Mouse (Mus musculus) heart, embryonic 12.5 days (tissue): ENCODE measurements around the gene Abhd16b. TPM values are rescaled to one million over a fixed set of nuclear protein-coding genes. Genes with fewer than 3 reads are reported as not detected.
A peak's percentile ranks its signal among the peaks of the same experiment; 100 is the strongest.
"Not testable (repeated sequence)": the region's sequence is repeated elsewhere in the genome, so short reads cannot be mapped to it uniquely, and the experiment has no call there.

Source experiments
- ATAC-seq: fragments of 200-750 bp; cut with Nextera tagmentation; 2 replicates; pipeline ENCODE4 v1.8.0; 2017; ENCODE audit warnings: moderate TSS enrichment, moderate library complexity; ENCODE audit not compliant: insufficient number of reproducible peaks, low FRiP score
- H3K27ac ChIP-seq: fragments of 300-500 bp; sonication (generic); 2 replicates; pipeline ENCODE4 v1.5.1; 2016; ENCODE audit warnings: mild to moderate bottlenecking, moderate library complexity; ENCODE audit not compliant: poor library complexity, severe bottlenecking
- H3K27me3 ChIP-seq: fragments of 300-500 bp; sonication (generic); replicated peaks from 2 replicates; pipeline ENCODE4 v1.6.1; 2016; ENCODE audit warnings: mild to moderate bottlenecking, moderate library complexity
- H3K36me3 ChIP-seq: fragments of 300-500 bp; sonication (generic); 2 replicates; pipeline ENCODE4 v1.6.1; 2016; ENCODE audit warnings: mild to moderate bottlenecking, moderate library complexity
- H3K4me1 ChIP-seq: fragments of 300-500 bp; sonication (generic); replicated peaks from 2 replicates; pipeline ENCODE4 v1.6.1; 2016; ENCODE audit warnings: mild to moderate bottlenecking
- H3K4me2 ChIP-seq: fragments of 300-500 bp; sonication (generic); 2 replicates; pipeline ENCODE4 v1.6.1; 2016; ENCODE audit warnings: mild to moderate bottlenecking, moderate library complexity
- H3K4me3 ChIP-seq: fragments of 300-500 bp; sonication (generic); 2 replicates; pipeline ENCODE4 v1.5.1; 2016; ENCODE audit warnings: mild to moderate bottlenecking
- H3K9ac ChIP-seq: fragments of 300-500 bp; sonication (generic); 2 replicates; pipeline ENCODE4 v1.6.1; 2016; ENCODE audit warnings: mild to moderate bottlenecking, moderate library complexity
- H3K9me3 ChIP-seq: fragments of 300-500 bp; sonication (generic); replicated peaks from 2 replicates; pipeline ENCODE4 v1.6.1; 2016; ENCODE audit warnings: mild to moderate bottlenecking, moderate library complexity
- WGBS: fragments of 180-500 bp; shearing (Covaris S2); methylation state at CpG from one replicate; pipeline ENCODE4 v1.1.7; 2016; 5-methylcytosine and 5-hydroxymethylcytosine counted together
- polyA plus RNA-seq: library from polyadenylated mRNA; unstranded; fragments of >200 nt; fragmentation: Nextera tagmentation; extraction: Ambion mirVana; gene quantifications from 2 replicates; pipeline ENCODE4 v1.2.1, GENCODE M21; 2016

The Abhd16b gene
- polyA plus RNA-seq, 1 experiment from 2014 or later: not detected

GRCm38 (mm10) chr2:181487338-181488277 is 5.4 kb upstream of the Abhd16b start:
- peak overlapping the region; percentile 70 for H3K27ac ChIP-seq
- peak overlapping the region; percentile 34; the same call in 1 of the 2 replicates for H3K9ac ChIP-seq
- ATAC-seq: peak; percentile 68; the same call in 1 of the 2 replicates
- H3K4me3 ChIP-seq: no peak overlapping the region
- no peaks in the 10 kb centered on the region for H3K9me3 ChIP-seq
- H3K4me2 ChIP-seq: no peak overlapping the region
- H3K27me3 ChIP-seq: no peaks in the 10 kb centered on the region
- H3K4me1 ChIP-seq: peaks cover 22% of the 10 kb centered on the region
- WGBS: 15% methylated on average over 5 of the region's 5 CpGs
- H3K36me3 ChIP-seq: no peaks in the 10 kb centered on the region

GRCm38 (mm10) chr2:181491432-181492205 is 1.4 kb upstream of the Abhd16b start:
- H3K9me3 ChIP-seq: no peaks in the 10 kb centered on the region
- 23% methylated on average over 7 of the region's 7 CpGs for WGBS
- peaks cover 17% of the 10 kb centered on the region for H3K4me1 ChIP-seq
- ATAC-seq: no peak
- no peaks in the 10 kb centered on the region for H3K27me3 ChIP-seq
- H3K27ac ChIP-seq: no peak overlapping the region
- no peak overlapping the region for H3K9ac ChIP-seq
- H3K4me2 ChIP-seq: no peak overlapping the region
- no peak overlapping the region for H3K4me3 ChIP-seq
- H3K36me3 ChIP-seq: no peaks in the 10 kb centered on the region

- H3K4me1 ChIP-seq: peaks cover 12% of the 10 kb centered on the region
- H3K4me2 ChIP-seq: no peak overlapping the region
- no peaks in the 10 kb centered on the region for H3K27me3 ChIP-seq
- H3K9ac ChIP-seq: no peak overlapping the region
- H3K4me3 ChIP-seq: no peak overlapping the region
- H3K36me3 ChIP-seq: no peaks in the 10 kb centered on the region
- no peaks in the 10 kb centered on the region for H3K9me3 ChIP-seq
- H3K27ac ChIP-seq: no peak overlapping the region
- no peak for ATAC-seq
- 46% methylated on average over 3 of the region's 3 CpGs for WGBS
Observed at GRCm38 (mm10) chr2:181492206-181492605, 800 bp upstream of the Abhd16b start.

GRCm38 (mm10) chr2:181494266-181494945 is 1.4 kb downstream of the Abhd16b start:
- WGBS: 71% methylated on average over 26 of the region's 26 CpGs
- no peak overlapping the region for H3K4me3 ChIP-seq

GRCm38 (mm10) chr2:181495845-181496244 is 2.8 kb downstream of the Abhd16b start:
- not testable (repeated sequence) for H3K9ac ChIP-seq, ATAC-seq, H3K27ac ChIP-seq, H3K27me3 ChIP-seq, H3K9me3 ChIP-seq, H3K4me3 ChIP-seq
- Histone ChIP-seq H3K36me3 (peaks cover 16% of the 10 kb centered on the region), H3K4me2 (peak overlapping the region; percentile 89), H3K4me1 (peaks cover 12% of the 10 kb centered on the region)
- WGBS: 64% methylated on average over 8 of the region's 8 CpGs

More at GRCm38 (mm10) chr2:181494266-181494945, 1.4 kb downstream of the Abhd16b start:
- H3K4me1 ChIP-seq: peaks cover 12% of the 10 kb centered on the region
- H3K4me2 ChIP-seq: no peak overlapping the region
- peaks cover 4% of the 10 kb centered on the region for H3K36me3 ChIP-seq
- no peak for ATAC-seq
- no peaks in the 10 kb centered on the region for H3K27me3 ChIP-seq
- H3K9me3 ChIP-seq: no peaks in the 10 kb centered on the region
- H3K27ac ChIP-seq: no peak overlapping the region
- H3K9ac ChIP-seq: no peak overlapping the region

- ATAC-seq: peak; percentile 66
- Histone ChIP-seq H3K4me1 (peaks cover 12% of the 10 kb centered on the region), H3K36me3 (peaks cover 20% of the 10 kb centered on the region), H3K4me3 (peak overlapping the region; percentile 87), H3K9me3 (no peaks in the 10 kb centered on the region), H3K4me2 (peak overlapping the region; percentile 89), H3K27ac (peak overlapping the region; percentile 95), H3K9ac (peak overlapping the region; percentile 71; the same call in 1 of the 2 replicates), H3K27me3 (no peaks in the 10 kb centered on the region)
- whole genome bisulfite sequencing: 16% methylated on average over 8 of the region's 8 CpGs
Observed at GRCm38 (mm10) chr2:181496281-181496680, 3.3 kb downstream of the Abhd16b start.

GRCm38 (mm10) chr2:181496831-181497547 is 4.0 kb downstream of the Abhd16b start, which contains the start of gene Tpd52l2:
Gene Tpd52l2, plus strand, starts transcription at chr2:181497142.
- Histone ChIP-seq H3K36me3 (peaks cover 27% of the 10 kb centered on the region), H3K27ac (peak within 1 kb of the TSS; percentile 95), H3K27me3 (no peaks in the 10 kb centered on the region), H3K9me3 (no peaks in the 10 kb centered on the region), H3K4me2 (peak within 1 kb of the TSS; percentile 89), H3K9ac (peak within 1 kb of the TSS; percentile 90), H3K4me3 (peak within 1 kb of the TSS; percentile 87), H3K4me1 (peaks cover 12% of the 10 kb centered on the region)
- ATAC-seq: peak; percentile 95
- WGBS: under 1% methylated on average over 46 of the region's 46 CpGs

- Histone ChIP-seq H3K9ac (peak overlapping the region; percentile 90), H3K27ac (peak overlapping the region; percentile 95), H3K9me3 (no peaks in the 10 kb centered on the region), H3K4me2 (peak overlapping the region; percentile 89), H3K4me1 (peaks cover 12% of the 10 kb centered on the region), H3K36me3 (peaks cover 32% of the 10 kb centered on the region), H3K27me3 (no peaks in the 10 kb centered on the region), H3K4me3 (peak overlapping the region; percentile 87)
- under 1% methylated on average over 12 of the region's 12 CpGs for WGBS
- ATAC-seq: peak; percentile 87
Observed at GRCm38 (mm10) chr2:181497548-181497875, 4.5 kb downstream of the Abhd16b start.

- Histone ChIP-seq H3K36me3 (peaks cover 43% of the 10 kb centered on the region), H3K27me3 (no peaks in the 10 kb centered on the region), H3K4me1 (peaks cover 12% of the 10 kb centered on the region), H3K27ac (no peak overlapping the region), H3K9me3 (no peaks in the 10 kb centered on the region), H3K9ac (no peak overlapping the region), H3K4me3 (no peak overlapping the region), H3K4me2 (0 out of 2 replicates have a peak overlapping the region, but pooled peaks have one; percentile 89)
- WGBS: 64% methylated on average over 4 of the region's 4 CpGs
- no peak for ATAC-seq
Observed at GRCm38 (mm10) chr2:181498644-181499043, 5.6 kb downstream of the Abhd16b start.

- H3K9me3 ChIP-seq: no peaks in the 10 kb centered on the region
- H3K27ac ChIP-seq: no peak overlapping the region
- no peaks in the 10 kb centered on the region for H3K27me3 ChIP-seq
- no peak overlapping the region for H3K4me3 ChIP-seq
- H3K4me1 ChIP-seq: peaks cover 10% of the 10 kb centered on the region
- ATAC-seq: no peak
- 89% methylated on average over 2 of the region's 2 CpGs for WGBS
- H3K36me3 ChIP-seq: peaks cover 82% of the 10 kb centered on the region
- H3K4me2 ChIP-seq: no peak overlapping the region
- no peak overlapping the region for H3K9ac ChIP-seq
Observed at GRCm38 (mm10) chr2:181509191-181509590, 16.2 kb downstream of the Abhd16b start.
